Mouse (Mus musculus) 3134 (cell line): ENCODE measurements at regions not wholly inside any gene's neighbourhood (a gene's known extent, or its start where the extent isn't known, plus 50 kb on each side); places are given as distances from the start of the nearest gene placed in this dataset.

ENCODE experiments used
- DNase-seq: peaks from one replicate; pipeline ENCODE4 v3.0.0-alpha.2; 2011; ENCODE audit warnings: low spot score; ENCODE audit not compliant: insufficient read length; ENCODE audit errors: extremely low read depth

- DNase-seq: peak; percentile 33
Measured at GRCm38 (mm10) chr3:14381421-14381992, 99.0 kb upstream of the Slc7a12 start.

- no peak for DNase-seq
Measured at GRCm38 (mm10) chr3:14390656-14391055, 89.8 kb upstream of the Slc7a12 start.

GRCm38 (mm10) chr3:14398676-14399075 lies 81.8 kb upstream of the Slc7a12 start:
- DNase-seq: no peak

- DNase-seq: no peak
Measured at GRCm38 (mm10) chr3:14408435-14409125, 71.9 kb upstream of the Slc7a12 start.
